Mouse (Mus musculus) mouse trophoblast stem cell (cell line): Measurements from ENCODE around the gene Gm10153.
"Not testable (repeated sequence)": the region's sequence is repeated elsewhere in the genome, so short reads cannot be mapped to it uniquely, and the experiment has no call there.

Experiments used
- in situ Hi-C, 2 experiments: fragments of 300-500 bp; cut with MseI, MboI; formaldehyde crosslinking; loops; 2 replicates in 1 of 2; 3 replicates in 1 of 2; pipeline ENCODE4 v1.15.1; 2025

Gm10153 gene

DNA sequence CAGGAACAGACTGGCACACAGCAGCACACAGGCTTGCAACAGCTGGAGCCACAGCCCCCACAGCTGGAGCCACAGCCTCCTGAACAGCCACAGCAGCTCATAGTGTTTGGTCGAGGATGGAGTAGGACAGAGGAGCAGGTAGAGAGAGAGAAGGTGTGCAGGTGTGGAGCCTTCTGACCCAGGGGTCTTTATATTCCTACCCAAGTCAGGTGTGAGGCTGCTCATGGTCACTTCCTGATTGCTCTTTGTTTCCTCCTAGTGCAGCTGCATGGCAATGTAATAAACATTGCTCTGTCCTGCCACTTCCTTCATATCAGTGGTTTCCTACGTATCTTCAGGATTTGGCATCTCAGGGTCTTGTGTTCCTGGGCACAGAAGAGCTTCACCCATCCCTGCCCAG is at the start of gene Gm10153:
Gm10153 (minus strand) TSS at position 101 of the 400 bp plus-strand sequence.
- in situ Hi-C loops: no loop called here

- in situ Hi-C loops: no loop called here
Observed at GRCm38 (mm10) chr7:142231540-142231939, 41.4 kb upstream of the Gm10153 start.

- in situ Hi-C loops: not testable (repeated sequence)
Observed at GRCm38 (mm10) chr7:142229871-142230270, 39.7 kb upstream of the Gm10153 start, which contains the start of gene Krtap5-5. Krtap5-5 (minus strand) TSS chr7:142229971.

GRCm38 (mm10) chr7:142224518-142224917 is 34.3 kb upstream of the Gm10153 start:
- in situ Hi-C loops: no loop called here

GRCm38 (mm10) chr7:142212136-142212535 is 21.9 kb upstream of the Gm10153 start:
- in situ Hi-C loops: not testable (repeated sequence)

DNA sequence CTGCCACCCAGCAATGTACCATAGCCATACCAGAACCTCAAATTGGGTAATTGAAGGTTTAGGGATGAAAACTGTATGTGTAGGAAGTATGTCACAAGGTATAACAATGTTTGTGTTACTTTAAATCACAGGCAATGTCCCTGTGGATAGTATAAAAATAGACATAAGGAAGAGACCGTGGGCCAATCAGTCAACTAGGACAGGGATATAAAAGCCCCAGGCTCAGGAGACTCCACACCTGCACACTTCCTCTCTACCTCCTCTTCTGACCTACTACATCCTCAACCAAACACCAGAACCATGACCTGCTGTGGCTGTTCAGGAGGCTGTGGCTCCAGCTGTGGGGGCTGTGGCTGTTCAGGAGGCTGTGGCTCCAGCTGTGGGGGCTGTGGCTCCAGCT is 21.4 kb upstream of the Gm10153 start, which contains the start of gene Gm7579:
Gm7579 (plus strand) TSS at position 301 of the 400 bp plus-strand sequence.
- in situ Hi-C loops: no loop called here

- in situ Hi-C loops: not testable (repeated sequence)
Observed at GRCm38 (mm10) chr7:142206891-142207290, 16.7 kb upstream of the Gm10153 start.

DNA sequence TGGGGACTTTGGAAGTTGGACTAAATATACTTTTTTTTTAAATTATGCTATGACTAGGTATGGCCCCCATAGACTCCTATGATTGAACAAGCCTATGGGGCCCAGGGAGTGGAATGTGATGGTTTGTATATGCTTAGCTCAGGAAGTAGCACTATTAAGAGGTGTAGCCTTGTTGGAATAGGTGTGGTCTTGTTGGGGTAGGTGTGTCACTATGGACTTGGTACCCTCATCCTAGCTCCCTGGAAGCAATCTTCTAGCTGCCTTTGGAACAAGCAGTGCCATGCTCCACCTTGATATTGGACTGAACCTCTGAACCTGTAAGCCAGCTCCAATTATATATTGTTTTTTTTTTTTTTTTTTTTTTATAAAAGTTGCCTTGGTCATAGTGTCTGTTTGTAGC is 15.3 kb upstream of the Gm10153 start:
- in situ Hi-C loops: no loop called here

DNA sequence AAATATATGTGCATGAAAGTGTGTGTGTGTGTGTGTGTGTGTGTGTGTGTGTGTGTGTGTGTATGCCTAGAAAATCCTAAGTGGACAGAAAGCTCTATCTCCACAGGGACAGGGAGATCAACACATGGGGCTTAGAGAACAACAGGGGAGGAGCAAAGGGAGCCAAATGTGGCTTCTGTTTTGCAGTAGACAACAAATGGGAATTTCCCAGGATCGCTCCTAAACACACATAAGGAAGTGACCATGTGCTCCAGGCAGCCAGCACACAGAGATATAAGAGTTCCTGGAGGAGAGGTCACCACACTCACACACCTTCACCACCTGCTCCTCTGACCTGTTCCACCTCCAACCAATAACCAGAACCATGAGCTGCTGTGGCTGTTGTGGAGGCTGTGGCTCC is 10.9 kb upstream of the Gm10153 start, which contains the start of gene Krtap5-3:
Krtap5-3 (plus strand) TSS at position 301 of the 400 bp plus-strand sequence.
- in situ Hi-C loops: no loop called here

DNA sequence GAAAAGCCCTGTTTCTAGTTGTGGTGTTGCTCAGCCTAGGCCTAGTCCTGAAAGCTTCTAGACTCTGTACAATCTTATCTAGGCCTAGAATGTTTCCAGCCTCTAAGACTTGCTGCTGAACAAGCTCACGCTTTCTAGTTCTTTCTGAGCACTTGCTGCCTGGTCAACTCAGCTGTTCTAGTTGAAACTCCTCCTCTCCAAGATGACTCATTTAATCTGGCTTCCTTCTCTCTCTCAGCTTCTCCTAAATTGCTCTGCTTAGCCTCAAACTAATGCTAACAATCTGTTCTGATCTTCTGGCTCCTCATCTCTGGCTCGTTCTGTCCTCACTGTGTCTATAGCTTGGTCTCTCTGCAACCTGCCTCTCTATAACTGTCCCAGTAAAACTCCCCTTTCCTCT is 8.6 kb upstream of the Gm10153 start:
- in situ Hi-C loops: no loop called here

DNA sequence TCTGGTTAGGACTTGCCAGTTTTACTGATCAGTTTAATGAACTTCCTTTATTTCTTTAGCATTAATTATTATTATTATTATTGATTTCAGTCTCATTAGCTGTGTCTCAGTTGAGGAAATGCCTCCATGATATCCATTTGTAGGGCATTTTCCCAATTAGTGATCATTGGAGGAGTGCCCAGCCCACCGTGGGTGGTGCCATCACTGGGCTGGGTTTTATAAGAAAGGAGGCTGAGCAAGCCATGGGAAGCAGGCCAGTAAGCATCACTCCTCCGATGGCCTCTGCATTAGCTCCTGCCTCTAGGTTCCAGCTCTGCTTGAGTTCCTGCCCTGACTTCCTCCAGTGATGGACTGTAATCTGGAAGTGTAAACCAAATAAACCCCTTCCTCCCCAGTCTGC is 2.0 kb downstream of the Gm10153 start:
- in situ Hi-C loops: no loop called here

GRCm38 (mm10) chr7:142181021-142181420 is 9.2 kb downstream of the Gm10153 start:
- in situ Hi-C loops: no loop called here

DNA sequence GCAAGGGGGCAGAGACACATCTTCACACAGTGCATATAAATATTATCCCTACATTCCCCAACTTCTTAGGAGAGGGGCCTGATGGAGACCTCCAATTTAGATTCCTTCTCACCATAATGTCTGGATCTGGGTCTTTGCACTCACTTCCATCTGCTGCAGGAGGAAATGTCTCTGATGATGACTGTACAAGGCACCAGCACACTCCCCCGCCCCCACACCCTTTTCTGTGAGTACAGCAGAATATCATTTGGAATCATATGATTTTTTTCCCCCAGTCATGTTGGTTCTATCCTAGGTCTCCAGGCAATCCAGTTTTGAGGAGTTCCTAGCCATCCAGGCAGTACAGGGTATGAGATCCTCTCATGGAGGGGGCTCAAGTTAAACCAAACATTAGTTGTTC is 11.5 kb downstream of the Gm10153 start:
- in situ Hi-C loops: no loop called here

- in situ Hi-C loops: not testable (repeated sequence)
Observed at GRCm38 (mm10) chr7:142175905-142176304, 14.3 kb downstream of the Gm10153 start, which contains the start of gene Krtap5-2. Krtap5-2 (minus strand) TSS chr7:142176005.

DNA sequence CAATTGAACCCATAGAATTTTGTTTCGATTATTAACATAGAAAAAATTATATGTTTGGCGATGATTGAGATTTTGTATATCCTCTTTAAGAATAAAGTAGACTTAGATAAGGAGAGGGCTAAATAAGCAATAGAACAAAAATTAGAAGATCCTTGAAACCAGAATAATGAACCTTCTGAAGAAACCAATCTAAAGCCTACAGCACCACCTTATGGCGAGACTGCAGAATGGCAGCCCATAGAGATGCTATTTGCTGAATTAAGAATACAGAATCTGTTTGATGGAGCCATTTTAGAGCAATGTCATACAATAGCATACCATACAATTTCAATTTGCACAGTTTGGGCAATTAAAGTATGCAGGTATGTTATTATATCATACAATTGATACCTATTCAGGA is 20.4 kb downstream of the Gm10153 start:
- in situ Hi-C loops: no loop called here

GRCm38 (mm10) chr7:142165639-142166038 is 24.6 kb downstream of the Gm10153 start, which contains the start of gene Gm4553:
Gm4553 (minus strand) TSS chr7:142165739.
- in situ Hi-C loops: not testable (repeated sequence)

GRCm38 (mm10) chr7:142159366-142159765 is 30.8 kb downstream of the Gm10153 start:
- in situ Hi-C loops: no loop called here

DNA sequence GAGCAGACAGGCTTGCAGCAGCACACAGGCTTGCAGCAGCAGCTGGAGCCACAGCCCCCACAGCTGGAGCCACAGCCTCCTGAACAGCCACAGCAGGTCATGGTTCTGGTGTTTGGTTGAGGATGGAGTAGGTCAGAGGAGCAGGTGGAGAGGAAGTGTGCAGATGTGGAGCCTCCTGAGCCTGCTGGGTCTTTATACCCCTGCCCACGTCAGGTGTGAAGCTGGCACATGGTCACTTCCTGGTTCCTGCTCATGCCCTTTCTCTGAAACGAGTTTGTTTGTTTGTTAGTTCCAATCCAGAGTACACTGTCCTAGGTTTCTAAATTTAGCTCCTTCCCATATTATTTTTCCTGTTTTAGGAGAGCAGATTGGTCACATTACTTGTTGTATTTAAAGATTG is 33.2 kb downstream of the Gm10153 start, which contains the start of gene Gm29735:
Gm29735 (minus strand) TSS at position 101 of the 400 bp plus-strand sequence.
- in situ Hi-C loops: not testable (repeated sequence)

DNA sequence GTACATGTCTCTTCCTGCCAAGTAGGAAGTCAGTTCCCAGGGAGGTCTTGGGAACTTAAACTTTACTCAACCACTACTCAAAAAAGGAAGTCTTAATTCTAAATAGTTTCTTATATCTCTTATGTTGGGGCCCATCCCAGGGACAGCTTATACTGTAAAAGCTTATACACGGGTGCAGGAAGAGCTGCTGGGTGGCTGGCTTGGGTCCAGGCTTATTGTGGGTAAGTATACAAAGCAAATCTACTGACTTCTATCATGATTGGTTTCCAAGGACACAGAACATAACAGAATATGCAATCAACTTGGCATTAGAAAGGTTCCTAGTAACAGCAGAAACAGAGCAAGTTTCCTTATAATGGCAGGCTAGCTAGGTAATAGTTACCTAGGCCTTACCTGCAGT is 34.9 kb downstream of the Gm10153 start:
- in situ Hi-C loops: no loop called here

DNA sequence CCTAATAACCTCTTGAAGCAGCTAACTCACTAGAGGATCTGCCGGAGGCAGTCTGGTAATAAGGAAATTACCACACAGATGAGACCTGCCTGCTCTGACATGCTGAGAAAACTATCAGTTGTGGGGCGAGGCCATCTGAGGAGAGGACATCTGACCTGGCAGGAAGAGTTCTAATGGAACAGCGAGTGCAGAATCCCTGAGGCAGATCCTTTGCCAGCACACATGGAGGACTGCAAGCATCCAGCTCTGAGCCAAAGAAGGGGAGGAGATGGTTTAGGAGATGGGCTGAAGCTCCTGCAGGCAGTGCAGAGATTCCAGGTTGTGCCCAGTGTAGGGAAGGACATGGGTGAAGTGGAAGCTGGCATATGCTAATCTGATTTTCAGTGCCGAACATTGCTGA is 38.0 kb downstream of the Gm10153 start:
- in situ Hi-C loops: no loop called here

DNA sequence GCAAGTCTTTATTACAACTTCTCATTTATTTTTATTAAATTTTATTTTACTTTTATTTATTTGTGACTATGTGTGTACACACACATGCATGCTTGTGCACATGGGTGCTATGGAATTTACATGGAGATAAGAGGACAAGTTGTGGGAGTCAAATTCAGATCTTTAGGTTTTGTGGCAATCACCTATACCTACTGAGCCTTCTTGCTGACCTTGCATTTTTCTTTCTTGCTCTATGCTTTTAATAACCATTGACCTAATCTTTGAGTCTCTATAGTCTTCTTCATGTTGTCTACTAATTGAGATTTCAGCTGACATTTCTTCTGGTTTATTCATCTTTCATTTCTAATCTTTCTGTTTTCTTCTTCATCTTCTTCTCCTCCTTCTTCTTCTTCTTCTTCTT is 41.6 kb downstream of the Gm10153 start:
- in situ Hi-C loops: loop anchor here in 1 of 2 experiments (10.0 kb wide), 1 partner anchor 96 kb away; the partner anchor contains the start of gene Gm40460

DNA sequence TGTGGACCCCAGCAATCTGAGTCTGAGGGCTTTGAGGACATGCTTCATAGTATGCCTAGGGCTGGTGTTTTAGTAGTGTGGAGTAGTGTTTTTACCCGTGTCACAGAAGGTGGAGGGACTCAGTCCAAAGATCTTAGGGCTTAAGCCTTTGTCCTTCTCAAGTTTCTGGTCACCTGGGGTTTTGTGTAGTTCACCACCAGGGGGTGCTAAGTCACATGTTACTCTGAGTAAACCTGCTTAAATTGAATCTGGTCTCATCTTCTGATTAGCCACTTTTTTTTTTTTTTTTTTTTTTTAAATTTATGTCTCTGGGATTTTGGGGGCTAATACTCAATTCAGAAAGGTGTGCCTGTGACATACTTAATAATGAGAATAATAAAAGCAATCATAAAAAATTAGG is 44.2 kb downstream of the Gm10153 start:
- in situ Hi-C loops: loop anchor here in 1 of 2 experiments (10.0 kb wide), 1 partner anchor 99 kb away; the partner anchor contains the start of gene Gm40460

DNA sequence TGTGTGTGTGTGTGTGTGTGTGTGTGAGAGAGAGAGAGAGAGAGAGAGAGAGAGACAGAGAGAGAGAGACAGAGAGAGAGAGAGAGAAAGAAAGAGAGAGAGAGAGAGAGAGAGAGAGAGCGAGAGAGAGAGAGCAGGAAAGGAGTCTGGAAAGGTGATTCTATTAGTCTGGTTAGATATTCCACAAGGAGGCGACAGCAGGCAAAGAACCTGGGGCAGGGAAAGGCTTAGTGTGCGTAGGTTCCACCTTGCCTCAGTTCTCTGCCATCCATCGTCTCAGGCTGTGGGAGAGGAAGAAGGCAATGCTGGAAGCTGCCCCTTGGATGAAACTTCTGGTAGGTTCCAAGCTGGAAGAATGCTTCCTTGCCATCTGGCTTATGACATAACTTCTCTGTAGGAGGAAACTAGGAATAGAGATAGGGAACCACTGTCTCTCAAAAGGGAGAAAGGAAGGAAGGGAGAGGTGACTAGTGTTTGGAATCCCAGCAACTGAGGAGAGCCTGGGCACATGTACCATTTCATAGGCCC is 44.7 kb downstream of the Gm10153 start:
- in situ Hi-C loops: loop anchor here in 1 of 2 experiments (10.0 kb wide), 1 partner anchor 99 kb away; the partner anchor contains the start of gene Gm40460
